ENCODE assay signal across 8 mouse cellular contexts in the genomic region with DNA sequence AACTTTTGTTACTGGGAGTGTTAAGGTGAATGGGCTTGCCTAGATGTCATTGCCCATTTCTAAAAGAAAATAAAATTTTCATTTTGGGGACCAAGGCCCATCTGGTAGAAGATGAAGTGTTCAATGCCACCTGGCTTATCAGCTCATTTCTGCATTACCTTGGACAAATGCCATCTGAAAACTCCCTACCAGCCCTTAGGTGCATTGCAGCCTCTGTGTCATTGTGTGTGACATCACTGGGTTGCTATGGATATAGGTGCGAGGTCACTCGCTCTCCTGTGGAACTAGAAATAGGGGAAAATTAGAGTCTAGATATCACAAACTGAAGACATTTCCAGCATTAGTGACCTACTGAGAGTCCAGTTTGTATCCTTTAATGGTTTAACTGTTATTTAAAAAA. TPM values are rescaled to one million over a fixed set of nuclear protein-coding genes. Genes with fewer than 3 reads are reported as not detected.
DNase-seq lines count a peak whose midpoint lies in the region; ATAC-seq and TF ChIP-seq lines count a peak whose summit lies in the region.

No protein-coding gene starts in this region.

- peak; percentile 30 for DNase-seq in CD4-positive, CD25-positive, alpha-beta regulatory T cell, adult 2 months (ENCODE audit: low read depth, low spot score)
- peak; percentile 53 for DNase-seq in lung, postnatal 0 days (ENCODE audit: low spot score)
- DNase-seq in lung, adult 18-20 months = no peak
- DNase-seq in thymus, postnatal 0 days (ENCODE audit: low spot score) = no peak
- DNase-seq in left cerebral cortex, adult 11 months (ENCODE audit: low spot score) = no peak

- no peak for TF ChIP-seq EP300 in lung, postnatal 0 days (IDR thresholded peaks at IDR 0.05)

- H3K4me1 ChIP-seq in lung, postnatal 0 days (ENCODE audit: insufficient read depth, low read depth, low read length) = peaks cover 4% of the 10 kb centered on the region; the same call in 1 of the 2 replicates
- peaks cover 38% of the 10 kb centered on the region for H3K4me1 ChIP-seq in liver, embryonic 15.5 days (replicated peaks)

- no peak overlapping the region for H3K27ac ChIP-seq in lung, postnatal 0 days (ENCODE audit: low read length)
- H3K27ac ChIP-seq in liver, embryonic 15.5 days (replicated peaks) = no peak overlapping the region

- no peak overlapping the region for H3K4me2 ChIP-seq in lung, postnatal 0 days (replicated peaks; ENCODE audit: low read depth, low read length)
- peak overlapping the region; percentile 13; the same call in 1 of the 2 replicates for H3K4me2 ChIP-seq in liver, embryonic 15.5 days

- no peak for ATAC-seq in CD4-positive, CD25-positive, alpha-beta regulatory T cell, adult 4 months
- ATAC-seq in lung, postnatal 0 days = no peak
- no peak for ATAC-seq in liver, embryonic 15.5 days (ENCODE audit: insufficient read depth)
- no peak for ATAC-seq in erythroid progenitor cell, adult 5-6 weeks (replicated peaks; ENCODE audit: low FRiP score, poor library complexity, severe bottlenecking)

- H3K27me3 ChIP-seq in lung, postnatal 0 days (replicated peaks; ENCODE audit: insufficient read depth, low read length) = no peaks in the 10 kb centered on the region
- H3K27me3 ChIP-seq in liver, embryonic 15.5 days = no peaks in the 10 kb centered on the region

- no peak for TF ChIP-seq CTCF in lung, postnatal 0 days (IDR thresholded peaks at IDR 0.05)

- H3K36me3 ChIP-seq in lung, postnatal 0 days (ENCODE audit: insufficient read depth, low read length) = peaks cover 17% of the 10 kb centered on the region; the same call in 1 of the 2 replicates
- peaks cover 44% of the 10 kb centered on the region for H3K36me3 ChIP-seq in liver, embryonic 15.5 days (replicated peaks)

- H3K9ac ChIP-seq in lung, postnatal 0 days (replicated peaks; ENCODE audit: low read depth) = no peak overlapping the region
- H3K9ac ChIP-seq in liver, embryonic 15.5 days = no peak overlapping the region

- no peaks in the 10 kb centered on the region for H3K9me3 ChIP-seq in lung, postnatal 0 days (ENCODE audit: low read length)
- no peaks in the 10 kb centered on the region for H3K9me3 ChIP-seq in liver, embryonic 15.5 days (replicated peaks)

- no peak overlapping the region for H3K4me3 ChIP-seq in lung, postnatal 0 days (ENCODE audit: low read depth, low read length)
- no peak overlapping the region for H3K4me3 ChIP-seq in liver, embryonic 15.5 days (replicated peaks)

- 62% methylated on average over 2 of the region's 2 CpGs for WGBS in lung, postnatal 0 days
- 75% methylated on average over 2 of the region's 2 CpGs for WGBS in liver, embryonic 15.5 days (ENCODE audit: insufficient replicate concordance)

RNA-seq across cellular contexts. Expression of a gene that starts 2.1 kb away (rescaled TPM):
- 10 to 100 TPM; 29.6 to 47.8 TPM for polyA plus RNA-seq in CD4-positive, CD25-positive, alpha-beta regulatory T cell, adult 4 months (2017; shearing (Covaris generic))
- polyA plus RNA-seq in lung, postnatal 0 days (2015; fragmentation: Nextera tagmentation; extraction: Ambion mirVana) = 75.5 and 87.5 TPM in 2 replicates
- 60.9 and 65.4 TPM in 2 replicates for polyA plus RNA-seq in liver, embryonic 15.5 days (2015; fragmentation: Nextera tagmentation; extraction: Ambion mirVana)
- polyA plus RNA-seq in thymus, postnatal 0 days (2015; fragmentation: Nextera tagmentation; extraction: Ambion mirVana) = 69.4 and 69.8 TPM in 2 replicates
- 30.3 and 35.2 TPM in 2 replicates for total RNA-seq in erythroid progenitor cell, adult 5-6 weeks (2015; ENCODE audit: low replicate concordance)
- 11.6 and 12.2 TPM in 2 replicates for total RNA-seq in erythroid progenitor cell, adult 5-6 weeks (2017; ENCODE audit: low replicate concordance)

RNA-seq across cellular contexts. Expression of a gene that starts 42.0 kb away (rescaled TPM):
- 1 to 10 TPM; 1.3 to 2.3 TPM for polyA plus RNA-seq in CD4-positive, CD25-positive, alpha-beta regulatory T cell, adult 4 months (2017; shearing (Covaris generic))
- 1.8 and 2.5 TPM in 2 replicates for polyA plus RNA-seq in lung, postnatal 0 days (2015; fragmentation: Nextera tagmentation; extraction: Ambion mirVana)
- polyA plus RNA-seq in liver, embryonic 15.5 days (2015; fragmentation: Nextera tagmentation; extraction: Ambion mirVana) = 1.6 and 1.8 TPM in 2 replicates
- 1.6 and 2.7 TPM in 2 replicates for polyA plus RNA-seq in thymus, postnatal 0 days (2015; fragmentation: Nextera tagmentation; extraction: Ambion mirVana)
- total RNA-seq in erythroid progenitor cell, adult 5-6 weeks (2015; ENCODE audit: low replicate concordance) = not detected in 2 replicates
- total RNA-seq in erythroid progenitor cell, adult 5-6 weeks (2017; ENCODE audit: low replicate concordance) = not detected in 2 replicates

RNA-seq across cellular contexts. Expression of a gene that starts 44.6 kb away (rescaled TPM):
- 1 to 10 TPM in 1 of 2 experiments, not detected in 1; 1.3 TPM for polyA plus RNA-seq in CD4-positive, CD25-positive, alpha-beta regulatory T cell, adult 4 months (2017; shearing (Covaris generic))
- polyA plus RNA-seq in lung, postnatal 0 days (2015; fragmentation: Nextera tagmentation; extraction: Ambion mirVana) = 198 and 248 TPM in 2 replicates
- 12.6 and 16.1 TPM in 2 replicates for polyA plus RNA-seq in liver, embryonic 15.5 days (2015; fragmentation: Nextera tagmentation; extraction: Ambion mirVana)
- 23.7 and 29.1 TPM in 2 replicates for polyA plus RNA-seq in thymus, postnatal 0 days (2015; fragmentation: Nextera tagmentation; extraction: Ambion mirVana)
- total RNA-seq in erythroid progenitor cell, adult 5-6 weeks (2015; ENCODE audit: low replicate concordance) = not detected in 2 replicates
- not detected in 2 replicates for total RNA-seq in erythroid progenitor cell, adult 5-6 weeks (2017; ENCODE audit: low replicate concordance)

RNA-seq across cellular contexts. Expression of a gene that starts 47.5 kb away (rescaled TPM):
- polyA plus RNA-seq in CD4-positive, CD25-positive, alpha-beta regulatory T cell, adult 4 months (2017; shearing (Covaris generic)) = not detected
- polyA plus RNA-seq in lung, postnatal 0 days (2015; fragmentation: Nextera tagmentation; extraction: Ambion mirVana) = 0.24 and 0.35 TPM in 2 replicates
- not detected in 2 replicates for polyA plus RNA-seq in liver, embryonic 15.5 days (2015; fragmentation: Nextera tagmentation; extraction: Ambion mirVana)
- 0.53 and 0.64 TPM in 2 replicates for polyA plus RNA-seq in thymus, postnatal 0 days (2015; fragmentation: Nextera tagmentation; extraction: Ambion mirVana)
- not detected in 2 replicates for total RNA-seq in erythroid progenitor cell, adult 5-6 weeks (2015; ENCODE audit: low replicate concordance)
- total RNA-seq in erythroid progenitor cell, adult 5-6 weeks (2017; ENCODE audit: low replicate concordance) = not detected in 2 replicates

Comparison
In these comparisons a context has a peak if more than half of its experiments do, and no peak if none do; other contexts are left out.
1. DNase-seq: peak in CD4-positive, CD25-positive, alpha-beta regulatory T cell, adult 2 months (single experiment) and lung, postnatal 0 days (single experiment); none in lung, adult 18-20 months (0 of 2), thymus, postnatal 0 days (single experiment) and left cerebral cortex, adult 11 months (single experiment).